Mouse (Mus musculus) stomach, postnatal 0 days (tissue): ENCODE measurements around the gene Trim47. TPM values are rescaled to one million over a fixed set of nuclear protein-coding genes. Genes with fewer than 3 reads are reported as not detected.
A peak's percentile ranks its signal among the peaks of the same experiment; 100 is the strongest.

Experiments used
- ATAC-seq: fragments of 200-750 bp; cut with Nextera tagmentation; 2 replicates; pipeline ENCODE4 v1.8.0; 2017; ENCODE audit not compliant: low FRiP score, low TSS enrichment
- DNase-seq: peaks from one replicate; pipeline ENCODE4 v3.0.0-alpha.2; 2016; ENCODE audit warnings: low spot score
- H3K27ac ChIP-seq: fragments of 300-500 bp; sonication (generic); replicated peaks from 2 replicates; pipeline ENCODE4 v1.5.1; 2014; ENCODE audit warnings: mild to moderate bottlenecking, control low read depth
- H3K27me3 ChIP-seq: fragments of 300-500 bp; sonication (generic); 2 replicates; pipeline ENCODE4 v1.6.1; 2014; ENCODE audit warnings: low read length; ENCODE audit not compliant: control insufficient read depth, insufficient read depth
- H3K36me3 ChIP-seq: fragments of 300-500 bp; sonication (generic); 2 replicates; pipeline ENCODE4 v1.6.1; 2014; ENCODE audit warnings: low read length, mixed read lengths; ENCODE audit not compliant: control insufficient read depth, insufficient read depth
- H3K4me1 ChIP-seq: fragments of 300-500 bp; sonication (generic); replicated peaks from 2 replicates; pipeline ENCODE4 v1.6.1; 2014; ENCODE audit warnings: antibody characterized with exemption; ENCODE audit not compliant: control insufficient read depth, insufficient read depth
- H3K4me2 ChIP-seq: fragments of 300-500 bp; sonication (generic); replicated peaks from 2 replicates; pipeline ENCODE4 v1.6.1; 2014; ENCODE audit warnings: low read depth, mild to moderate bottlenecking, control low read depth, moderate library complexity
- H3K4me3 ChIP-seq: fragments of 300-500 bp; sonication (generic); 2 replicates; pipeline ENCODE4 v1.5.1; 2014; ENCODE audit warnings: low read depth, low read length, control low read depth
- H3K9ac ChIP-seq: fragments of 300-500 bp; sonication (generic); 2 replicates; pipeline ENCODE4 v1.6.1; 2014; ENCODE audit warnings: mild to moderate bottlenecking, low read length, control low read depth, mixed read lengths
- H3K9me3 ChIP-seq: fragments of 300-500 bp; sonication (generic); 2 replicates; pipeline ENCODE4 v1.6.1; 2016; ENCODE audit warnings: low read length; ENCODE audit not compliant: control insufficient read depth
- CTCF ChIP-seq: IDR thresholded peaks from 2 replicates; pipeline ENCODE4 v1.5.1; 2016; ENCODE audit warnings: antibody characterized with exemption, low read depth, mild to moderate bottlenecking, moderate library complexity
- EP300 ChIP-seq: optimal IDR thresholded peaks from 2 replicates; pipeline ENCODE3; 2016; ENCODE audit warnings: antibody characterized with exemption
- WGBS: fragments of 180-500 bp; shearing (Covaris S2); extraction: QIAGEN DNeasy Blood & Tissue Kit; methylation state at CpG from one replicate; pipeline ENCODE4 v1.1.7; 2014; 5-methylcytosine and 5-hydroxymethylcytosine counted together
- polyA plus RNA-seq: library from polyadenylated mRNA; unstranded; fragments of >200 nt; fragmentation: Nextera tagmentation; extraction: Ambion mirVana; gene quantifications from 2 replicates; pipeline ENCODE4 v1.2.1, GENCODE M21; 2015

Trim47 gene
- polyA plus RNA-seq: 33.8 and 34.6 TPM in 2 replicates

- 31% methylated on average over 23 of the region's 23 CpGs for WGBS
- ATAC-seq (peak; percentile 47), DNase-seq (peak; percentile 92)
- Histone ChIP-seq H3K27me3 (no peaks in the 10 kb centered on the region), H3K4me2 (peak within 1 kb of the TSS; percentile 27), H3K27ac (peak within 1 kb of the TSS; percentile 8; the same call in 1 of the 2 replicates), H3K9ac (peak within 1 kb of the TSS; percentile 18), H3K4me3 (no peak within 1 kb of the TSS; the same call in 1 of the 2 replicates), H3K36me3 (peaks cover 9% of the 10 kb centered on the region; the same call in 1 of the 2 replicates), H3K9me3 (no peaks in the 10 kb centered on the region), H3K4me1 (peaks cover 11% of the 10 kb centered on the region)
- TF ChIP-seq CTCF (peak; percentile 36), EP300 (no peak)
These were observed at the start of gene Trim47 for GRCm38 (mm10) chr11:116127156-116127980. TSS of gene Trim47 (minus strand) at chr11:116127210.

GRCm38 (mm10) chr11:116176010-116176409, 49.0 kb upstream of the Trim47 start:
- H3K36me3 ChIP-seq: peaks cover 31% of the 10 kb centered on the region
- no peak for TF ChIP-seq CTCF
- TF ChIP-seq EP300: no peak
- WGBS: 71% methylated on average over 7 of the region's 7 CpGs
- no peak overlapping the region for H3K4me2 ChIP-seq
- no peak overlapping the region for H3K4me3 ChIP-seq
- no peaks in the 10 kb centered on the region for H3K9me3 ChIP-seq
- DNase-seq (no peak), ATAC-seq (no peak)
- no peaks in the 10 kb centered on the region for H3K27me3 ChIP-seq
- no peak overlapping the region; the same call in 1 of the 2 replicates for H3K27ac ChIP-seq
- H3K9ac ChIP-seq: no peak overlapping the region
- H3K4me1 ChIP-seq: no peaks in the 10 kb centered on the region

GRCm38 (mm10) chr11:116174775-116175448, 47.9 kb upstream of the Trim47 start:
- no peaks in the 10 kb centered on the region for H3K9me3 ChIP-seq
- no peaks in the 10 kb centered on the region for H3K4me1 ChIP-seq
- WGBS: 80% methylated on average over 19 of the region's 22 CpGs
- DNase-seq (peak; percentile 55), ATAC-seq (peak; percentile 68)
- no peak overlapping the region for H3K4me2 ChIP-seq
- H3K9ac ChIP-seq: no peak overlapping the region
- no peak overlapping the region for H3K4me3 ChIP-seq
- H3K27me3 ChIP-seq: no peaks in the 10 kb centered on the region
- peak overlapping the region; percentile 49 for H3K27ac ChIP-seq
- H3K36me3 ChIP-seq: peaks cover 28% of the 10 kb centered on the region
- TF ChIP-seq EP300 (no peak), CTCF (no peak)

- DNase-seq (no peak), ATAC-seq (no peak)
- peaks cover 16% of the 10 kb centered on the region for H3K36me3 ChIP-seq
- no peak overlapping the region for H3K9ac ChIP-seq
- 74% methylated on average over 2 of the region's 2 CpGs for WGBS
- H3K9me3 ChIP-seq: no peaks in the 10 kb centered on the region
- no peak overlapping the region for H3K27ac ChIP-seq
- H3K4me1 ChIP-seq: no peaks in the 10 kb centered on the region
- no peaks in the 10 kb centered on the region for H3K27me3 ChIP-seq
- TF ChIP-seq EP300 (no peak), CTCF (no peak)
- H3K4me2 ChIP-seq: no peak overlapping the region
- H3K4me3 ChIP-seq: no peak overlapping the region
These were observed 44.9 kb upstream of the Trim47 start for GRCm38 (mm10) chr11:116171959-116172358.

- H3K27ac ChIP-seq: no peak overlapping the region
- H3K9me3 ChIP-seq: no peaks in the 10 kb centered on the region
- H3K36me3 ChIP-seq: peaks cover 13% of the 10 kb centered on the region
- H3K4me2 ChIP-seq: no peak overlapping the region
- H3K4me1 ChIP-seq: no peaks in the 10 kb centered on the region
- WGBS: 77% methylated on average over 5 of the region's 5 CpGs
- DNase-seq (no peak), ATAC-seq (no peak)
- H3K4me3 ChIP-seq: no peak overlapping the region
- no peak overlapping the region for H3K9ac ChIP-seq
- TF ChIP-seq EP300 (no peak), CTCF (no peak)
- no peaks in the 10 kb centered on the region for H3K27me3 ChIP-seq
These were observed 43.2 kb upstream of the Trim47 start for GRCm38 (mm10) chr11:116170003-116170800.
